Mouse (Mus musculus) thymus, postnatal 10 days (tissue): ENCODE data around the gene Suclg1.

Experiments
- DNase-seq, 2 experiments: peaks; one replicate each; pipeline ENCODE4 v3.0.0; 2021; ENCODE audit warnings: low spot score in 2 of 2

Gene Suclg1

DNA sequence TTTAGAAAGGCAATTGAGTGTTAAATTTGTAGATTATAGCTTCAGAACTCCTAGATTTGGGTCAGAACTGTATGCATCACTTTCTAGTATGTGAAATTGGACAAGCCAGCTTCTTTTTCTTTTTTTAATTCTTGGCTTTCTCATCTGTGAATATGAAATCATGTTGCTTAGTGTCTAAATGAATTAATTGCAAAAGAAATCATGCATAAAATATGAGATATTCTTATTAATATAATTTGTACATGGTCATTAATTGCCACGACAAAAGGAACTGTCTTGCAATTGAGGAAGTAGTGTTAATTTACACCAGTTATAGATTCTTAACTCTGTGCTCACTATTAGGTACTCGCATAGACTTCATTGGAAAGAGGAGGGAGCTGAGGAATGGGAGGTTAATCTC lies 74.1 kb downstream of the Suclg1 start:
- no peak for DNase-seq
